Mouse (Mus musculus) effector memory CD4-positive, alpha-beta T cell, adult 5 months (primary cell): ENCODE results near the gene Sstr4. TPM values are rescaled to one million over a fixed set of nuclear protein-coding genes. Genes with fewer than 3 reads are reported as not detected.

Experiments
- polyA plus RNA-seq: library from polyadenylated mRNA; unstranded; fragments of 100-300 nt; shearing (Covaris generic); gene quantifications from one replicate; pipeline ENCODE4 v1.2.1, GENCODE M21; 2017

The Sstr4 gene
- not detected for polyA plus RNA-seq

DNA sequence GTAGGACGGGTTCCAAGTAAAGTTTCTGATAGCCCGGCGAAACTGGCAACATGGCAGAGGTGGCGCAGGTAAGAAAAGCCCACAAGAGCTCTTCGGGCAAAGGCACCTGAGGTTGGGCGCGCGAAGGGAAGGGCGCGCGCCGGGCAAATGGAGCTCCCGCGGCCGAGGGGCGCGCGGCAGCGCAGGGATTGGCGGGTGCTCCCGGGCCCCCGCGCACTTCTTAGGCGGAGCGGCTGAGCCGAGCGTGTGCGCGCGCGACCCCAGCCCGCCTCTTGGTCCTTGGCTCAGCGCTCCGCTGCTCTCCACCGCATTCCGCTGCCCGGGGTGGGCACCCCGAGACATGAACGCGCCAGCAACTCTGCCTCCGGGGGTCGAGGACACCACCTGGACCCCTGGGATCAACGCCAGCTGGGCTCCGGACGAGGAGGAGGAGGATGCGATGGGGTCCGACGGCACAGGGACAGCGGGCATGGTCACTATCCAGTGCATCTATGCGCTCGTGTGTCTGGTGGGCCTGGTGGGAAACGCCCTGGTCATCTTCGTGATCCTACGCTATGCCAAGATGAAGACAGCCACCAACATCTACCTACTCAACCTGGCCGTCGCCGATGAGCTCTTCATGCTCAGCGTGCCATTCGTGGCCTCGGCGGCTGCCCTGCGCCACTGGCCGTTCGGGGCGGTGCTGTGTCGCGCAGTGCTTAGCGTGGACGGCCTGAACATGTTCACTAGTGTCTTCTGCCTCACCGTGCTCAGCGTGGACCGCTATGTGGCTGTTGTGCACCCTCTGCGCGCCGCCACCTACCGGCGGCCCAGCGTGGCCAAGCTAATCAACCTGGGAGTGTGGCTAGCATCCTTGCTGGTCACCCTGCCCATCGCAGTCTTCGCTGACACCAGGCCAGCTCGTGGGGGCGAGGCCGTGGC is at the start of gene Sstr4:
Gene Sstr4, plus strand, starts transcription at position 214 of the 921 bp plus-strand sequence.

DNA sequence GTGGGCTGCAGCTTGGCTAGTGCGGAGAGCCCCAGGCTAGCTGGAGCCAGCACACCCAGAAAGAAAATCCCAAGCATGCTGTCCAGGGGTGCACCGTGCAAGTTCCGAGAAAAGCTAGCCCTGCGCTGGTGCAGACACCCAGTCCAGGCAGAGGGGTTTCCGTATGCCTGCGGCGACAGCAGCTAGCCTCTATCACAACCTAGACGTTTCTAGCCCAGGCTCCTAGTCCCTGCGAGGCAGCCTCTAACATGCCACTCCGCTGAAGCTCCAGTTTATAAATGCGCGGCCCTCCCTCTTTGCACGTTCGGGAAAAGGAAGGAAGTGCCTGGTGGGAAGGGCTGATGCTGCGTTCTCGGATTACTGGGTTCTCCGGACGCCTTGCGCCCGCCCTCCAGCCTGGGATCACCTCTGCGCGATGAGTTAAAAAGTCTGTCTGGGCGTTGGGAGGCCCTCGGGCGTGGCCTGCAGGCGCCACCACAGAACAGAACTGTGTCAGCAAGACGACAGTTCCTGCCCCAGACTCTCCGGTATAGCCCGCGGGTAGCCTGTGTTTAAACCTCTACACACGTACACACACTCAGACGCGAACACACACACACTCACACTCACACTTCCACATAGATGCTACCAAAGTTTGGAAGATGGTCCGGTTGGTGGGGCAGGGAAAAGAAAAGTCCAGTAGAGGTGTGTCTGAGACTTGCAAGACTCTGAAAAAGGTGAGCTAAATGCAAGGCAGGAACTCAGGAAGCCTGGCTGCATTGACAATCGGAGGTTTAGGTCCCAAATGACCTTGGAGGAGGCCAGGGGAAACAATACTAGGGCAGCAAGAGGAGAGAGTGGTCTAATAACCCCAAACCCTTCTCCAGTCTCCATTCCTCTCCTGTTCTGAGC is 13.0 kb downstream of the Sstr4 start, which contains the start of gene Thbd:
Gene Thbd, minus strand, starts transcription at position 319 of the 891 bp plus-strand sequence.

DNA sequence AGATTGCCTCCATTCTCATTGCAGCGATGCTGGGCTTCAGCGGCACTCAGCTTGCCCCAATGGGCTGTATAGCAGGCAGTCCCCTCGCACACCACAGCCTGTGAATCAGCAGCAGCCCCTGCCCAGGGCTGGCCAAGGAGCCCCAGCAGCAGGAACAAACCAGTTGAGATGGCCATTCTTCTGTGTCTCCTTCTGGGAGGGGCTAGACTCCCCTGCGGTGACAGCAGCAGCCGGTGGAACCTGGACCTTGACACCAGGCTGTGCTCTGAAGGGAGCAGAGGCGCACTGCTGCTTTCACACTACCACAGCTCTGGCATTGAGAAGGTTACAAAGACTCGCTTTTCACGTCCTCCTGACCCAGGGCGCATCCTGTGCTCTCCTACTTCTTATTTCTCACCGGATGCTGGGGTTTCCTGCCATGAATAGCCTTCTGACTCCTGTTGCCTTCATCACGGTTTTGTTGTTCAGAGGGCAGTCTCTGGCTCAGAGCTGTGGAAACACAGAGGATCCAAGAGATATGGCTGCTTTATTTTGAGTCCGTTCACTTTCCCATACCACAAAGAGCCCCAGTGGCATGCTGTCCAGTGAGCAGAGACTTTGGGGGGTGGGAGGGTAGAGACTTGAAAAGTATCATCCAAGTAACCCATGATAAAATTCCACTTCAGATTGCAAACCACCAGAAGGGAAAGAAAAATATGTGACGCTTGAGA is 48.3 kb downstream of the Sstr4 start, which contains the start of gene Cd93:
Gene Cd93, minus strand, starts transcription at position 315 of the 710 bp plus-strand sequence.

Other genes with a start within 250 kb of the Sstr4 start
- not detected for gene Thbd, start 12.8 kb downstream of the Sstr4 start, polyA plus RNA-seq
- 0.15 TPM for gene Cd93, start 48.2 kb downstream of the Sstr4 start, polyA plus RNA-seq